Mouse (Mus musculus) 416B (cell line): Measurements from ENCODE around the gene Fscn2.
"Not testable (repeated sequence)": the region's sequence is repeated elsewhere in the genome, so short reads cannot be mapped to it uniquely, and the experiment has no call there.

Experiments
- DNase-seq: peaks from one replicate; pipeline ENCODE4 v3.0.0; 2011; ENCODE audit warnings: low read depth

The Fscn2 gene

GRCm38 (mm10) chr11:120345067-120345681 lies 16.2 kb upstream of the Fscn2 start:
- DNase-seq = peak; percentile 71

- not testable (repeated sequence) for DNase-seq
Measured at GRCm38 (mm10) chr11:120346383-120347034, 14.8 kb upstream of the Fscn2 start.

GRCm38 (mm10) chr11:120347301-120347700 lies 14.0 kb upstream of the Fscn2 start:
- DNase-seq = peak; percentile 55

- peak; percentile 86 for DNase-seq
Measured at GRCm38 (mm10) chr11:120347791-120348683, 13.3 kb upstream of the Fscn2 start, which contains the start of gene Actg1. TSS of gene Actg1 (minus strand) at chr11:120348542.

- DNase-seq = peak; percentile 74
Measured at GRCm38 (mm10) chr11:120348684-120349370, 12.5 kb upstream of the Fscn2 start.

GRCm38 (mm10) chr11:120349371-120349985 lies 11.9 kb upstream of the Fscn2 start:
- peak; percentile 84 for DNase-seq

GRCm38 (mm10) chr11:120349986-120350702 lies 11.2 kb upstream of the Fscn2 start:
- DNase-seq = peak; percentile 96

GRCm38 (mm10) chr11:120350711-120351110 lies 10.6 kb upstream of the Fscn2 start:
- DNase-seq = peak; percentile 52

- peak; percentile 35 for DNase-seq
Measured at GRCm38 (mm10) chr11:120351250-120352092, 9.9 kb upstream of the Fscn2 start.

- not testable (repeated sequence) for DNase-seq
Measured at GRCm38 (mm10) chr11:120352093-120352350, 9.3 kb upstream of the Fscn2 start.

GRCm38 (mm10) chr11:120352571-120353290 lies 8.6 kb upstream of the Fscn2 start:
- peak; percentile 88 for DNase-seq

- DNase-seq = peak; percentile 97
Measured at GRCm38 (mm10) chr11:120353500-120354303, 7.6 kb upstream of the Fscn2 start.

GRCm38 (mm10) chr11:120354304-120355276 lies 6.7 kb upstream of the Fscn2 start:
- no peak for DNase-seq

GRCm38 (mm10) chr11:120355277-120356039 lies 5.9 kb upstream of the Fscn2 start:
- no peak for DNase-seq

GRCm38 (mm10) chr11:120356319-120356840 lies 5.0 kb upstream of the Fscn2 start:
- DNase-seq = no peak

- no peak for DNase-seq
Measured at GRCm38 (mm10) chr11:120356900-120357299, 4.4 kb upstream of the Fscn2 start.
